Mouse (Mus musculus) embryonic facial prominence, embryonic 10.5 days (tissue): ENCODE data around the gene Eef1a1. TPM values are rescaled to one million over a fixed set of nuclear protein-coding genes. Genes with fewer than 3 reads are reported as not detected.
"Not testable (repeated sequence)": the region's sequence is repeated elsewhere in the genome, so short reads cannot be mapped to it uniquely, and the experiment has no call there.

ENCODE experiments used
- DNase-seq: peaks from one replicate; pipeline ENCODE4 v3.0.0-alpha.2; 2017; ENCODE audit warnings: low spot score
- H3K27ac ChIP-seq: fragments of 300-500 bp; sonication (generic); replicated peaks from 2 replicates; pipeline ENCODE4 v1.5.1; 2016; ENCODE audit warnings: mild to moderate bottlenecking
- H3K27me3 ChIP-seq: fragments of 300-500 bp; sonication (generic); replicated peaks from 2 replicates; pipeline ENCODE4 v1.6.1; 2016; ENCODE audit warnings: low read depth, mild to moderate bottlenecking; ENCODE audit not compliant: poor library complexity, severe bottlenecking
- H3K36me3 ChIP-seq: fragments of 300-500 bp; sonication (generic); replicated peaks from 2 replicates; pipeline ENCODE4 v1.6.1; 2016; ENCODE audit warnings: mild to moderate bottlenecking, moderate library complexity
- H3K4me1 ChIP-seq: fragments of 300-500 bp; sonication (generic); 2 replicates; pipeline ENCODE4 v1.6.1; 2016
- H3K4me3 ChIP-seq: fragments of 300-500 bp; sonication (generic); 2 replicates; pipeline ENCODE4 v1.5.1; 2016; ENCODE audit warnings: mild to moderate bottlenecking, moderate library complexity
- H3K9me3 ChIP-seq: fragments of 300-500 bp; sonication (generic); 2 replicates; pipeline ENCODE4 v1.6.1; 2016; ENCODE audit warnings: mild to moderate bottlenecking
- WGBS: fragments of 180-500 bp; shearing (Covaris S2); methylation state at CpG from one replicate; pipeline ENCODE4 v1.1.7; 2016; 5-methylcytosine and 5-hydroxymethylcytosine counted together
- polyA plus RNA-seq: library from polyadenylated mRNA; unstranded; fragments of >200 nt; fragmentation: Nextera tagmentation; extraction: Ambion mirVana; gene quantifications from 2 replicates; pipeline ENCODE4 v1.2.1, GENCODE M21; 2016

Eef1a1 gene
- polyA plus RNA-seq, 1 experiment from 2014 or later = 3,838 TPM

DNA sequence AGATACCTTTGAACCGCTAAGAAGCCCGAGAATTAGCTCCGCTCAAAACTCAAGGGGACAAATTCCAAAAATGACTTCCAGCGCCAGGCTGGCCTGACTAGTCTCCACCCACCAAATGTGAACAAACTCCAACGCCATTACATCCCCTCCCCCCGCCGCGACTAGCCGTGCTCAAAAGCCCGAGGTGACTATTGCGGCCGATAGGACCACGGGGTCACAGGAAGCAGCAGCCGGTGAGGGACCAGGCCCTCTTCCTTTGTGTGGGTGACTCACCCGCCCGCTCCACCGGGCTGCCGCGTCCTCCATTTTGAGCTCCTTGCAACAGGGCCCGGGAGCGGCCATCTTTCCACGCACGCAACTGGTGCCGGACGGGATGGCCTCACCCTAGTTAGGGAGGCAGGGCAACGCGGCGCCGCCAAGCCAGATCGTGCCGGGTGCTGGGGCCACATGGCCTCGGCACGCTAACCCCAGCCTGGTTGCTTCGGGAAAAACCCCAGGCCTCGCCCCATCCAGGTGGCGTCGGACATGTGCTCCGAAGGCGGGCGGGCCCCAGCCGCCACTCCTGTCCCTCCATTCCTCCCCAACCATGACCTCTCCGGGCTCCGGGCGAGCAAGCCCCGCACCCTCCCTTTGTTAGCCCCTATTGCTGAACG is 8.1 kb downstream of the Eef1a1 start:
- under 1% methylated on average over 46 of the region's 46 CpGs for WGBS
- DNase-seq = peak; percentile 84
- Histone ChIP-seq H3K4me3 (peak overlapping the region; percentile 78), H3K36me3 (peaks cover 48% of the 10 kb centered on the region), H3K27ac (peak overlapping the region; percentile 96), H3K27me3 (no peaks in the 10 kb centered on the region), H3K4me1 (peaks cover 17% of the 10 kb centered on the region), H3K9me3 (no peaks in the 10 kb centered on the region)

DNA sequence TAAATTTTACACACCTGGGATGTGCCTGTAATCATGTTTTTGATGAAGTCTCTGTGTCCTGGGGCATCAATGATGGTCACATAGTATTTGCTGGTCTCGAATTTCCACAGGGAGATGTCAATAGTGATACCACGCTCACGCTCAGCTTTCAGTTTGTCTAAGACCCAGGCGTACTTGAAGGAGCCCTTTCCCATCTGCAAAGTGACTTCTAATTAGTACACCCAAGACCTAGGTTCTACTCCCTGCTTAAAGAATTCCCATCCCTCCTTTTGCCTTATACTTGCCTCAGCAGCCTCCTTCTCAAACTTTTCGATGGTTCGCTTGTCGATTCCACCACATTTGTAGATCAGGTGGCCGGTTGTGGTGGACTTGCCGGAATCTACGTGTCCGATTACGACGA is 8.7 kb downstream of the Eef1a1 start:
- not testable (repeated sequence) for H3K27me3 ChIP-seq, H3K9me3 ChIP-seq, DNase-seq
- peak overlapping the region; percentile 78 for H3K4me3 ChIP-seq
- under 1% methylated on average over 13 of the region's 13 CpGs for WGBS
- peak overlapping the region; percentile 96 for H3K27ac ChIP-seq
- peaks cover 52% of the 10 kb centered on the region for H3K36me3 ChIP-seq
- H3K4me1 ChIP-seq = peaks cover 17% of the 10 kb centered on the region

- Histone ChIP-seq H3K36me3 (peaks cover 55% of the 10 kb centered on the region), H3K4me3 (peak overlapping the region; percentile 78), H3K4me1 (peaks cover 17% of the 10 kb centered on the region)
- H3K9me3 ChIP-seq, H3K27me3 ChIP-seq, DNase-seq, H3K27ac ChIP-seq: not testable (repeated sequence)
- 33% methylated on average over 8 of the region's 8 CpGs for WGBS
These were observed 9.6 kb downstream of the Eef1a1 start for GRCm38 (mm10) chr9:78479308-78479707.

- Histone ChIP-seq H3K4me1 (peaks cover 17% of the 10 kb centered on the region), H3K4me3 (peak overlapping the region; percentile 26; the same call in 1 of the 2 replicates), H3K36me3 (peaks cover 67% of the 10 kb centered on the region)
- H3K27ac ChIP-seq, H3K27me3 ChIP-seq, DNase-seq, H3K9me3 ChIP-seq: not testable (repeated sequence)
- WGBS = 46% methylated on average over 1 of the region's 1 CpGs
These were observed 10.8 kb downstream of the Eef1a1 start for GRCm38 (mm10) chr9:78478009-78478605.

- no peaks in the 10 kb centered on the region for H3K9me3 ChIP-seq
- DNase-seq = peak; percentile 28
- peaks cover 11% of the 10 kb centered on the region for H3K4me1 ChIP-seq
- H3K36me3 ChIP-seq = peaks cover 76% of the 10 kb centered on the region
- no peak overlapping the region; the same call in 1 of the 2 replicates for H3K27ac ChIP-seq
- no peaks in the 10 kb centered on the region for H3K27me3 ChIP-seq
- no peak overlapping the region for H3K4me3 ChIP-seq
- 2% methylated on average over 5 of the region's 5 CpGs for WGBS
These were observed 11.9 kb downstream of the Eef1a1 start for GRCm38 (mm10) chr9:78477021-78477551.

- peaks cover 11% of the 10 kb centered on the region for H3K4me1 ChIP-seq
- H3K27ac ChIP-seq = no peak overlapping the region; the same call in 1 of the 2 replicates
- H3K27me3 ChIP-seq = no peaks in the 10 kb centered on the region
- no peaks in the 10 kb centered on the region for H3K9me3 ChIP-seq
- peaks cover 81% of the 10 kb centered on the region for H3K36me3 ChIP-seq
- 4% methylated on average over 1 of the region's 1 CpGs for WGBS
- no peak overlapping the region for H3K4me3 ChIP-seq
- peak; percentile 47 for DNase-seq
These were observed 12.4 kb downstream of the Eef1a1 start for GRCm38 (mm10) chr9:78476531-78477020.

- Histone ChIP-seq H3K27ac (no peak overlapping the region), H3K36me3 (peaks cover 84% of the 10 kb centered on the region), H3K9me3 (no peaks in the 10 kb centered on the region), H3K4me1 (peaks cover 11% of the 10 kb centered on the region), H3K4me3 (no peak overlapping the region), H3K27me3 (no peaks in the 10 kb centered on the region)
- DNase-seq = peak; percentile 18
- 90% methylated on average over 4 of the region's 4 CpGs for WGBS
These were observed 13.1 kb downstream of the Eef1a1 start for GRCm38 (mm10) chr9:78475873-78476272.

DNA sequence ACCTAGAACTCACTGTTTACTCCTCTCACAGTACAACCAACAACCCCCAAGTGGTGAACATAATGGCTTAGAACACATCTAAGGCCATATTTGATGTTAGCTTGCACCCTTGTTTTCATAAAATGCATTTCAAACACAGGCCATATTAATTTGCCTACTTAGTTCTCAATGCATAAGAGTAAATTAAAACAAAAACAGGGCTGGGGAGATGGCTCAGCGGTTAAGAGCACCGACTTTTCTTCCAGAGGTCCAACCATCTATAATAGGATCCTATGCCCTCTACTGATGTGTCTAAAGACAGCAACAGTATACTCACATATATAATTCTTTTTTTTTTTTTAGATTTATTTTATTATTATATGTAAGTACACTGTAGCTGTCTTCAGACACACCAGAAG is 13.6 kb downstream of the Eef1a1 start:
- no peak overlapping the region for H3K4me3 ChIP-seq
- 94% methylated on average over 2 of the region's 2 CpGs for WGBS
- no peak for DNase-seq
- H3K27me3 ChIP-seq = no peaks in the 10 kb centered on the region
- peaks cover 11% of the 10 kb centered on the region for H3K4me1 ChIP-seq
- H3K9me3 ChIP-seq = no peaks in the 10 kb centered on the region
- H3K36me3 ChIP-seq = peaks cover 84% of the 10 kb centered on the region
- no peak overlapping the region for H3K27ac ChIP-seq

GRCm38 (mm10) chr9:78474771-78475382 is 14.1 kb downstream of the Eef1a1 start:
- peaks cover 11% of the 10 kb centered on the region for H3K4me1 ChIP-seq
- peaks cover 84% of the 10 kb centered on the region for H3K36me3 ChIP-seq
- 91% methylated on average over 5 of the region's 5 CpGs for WGBS

DNA sequence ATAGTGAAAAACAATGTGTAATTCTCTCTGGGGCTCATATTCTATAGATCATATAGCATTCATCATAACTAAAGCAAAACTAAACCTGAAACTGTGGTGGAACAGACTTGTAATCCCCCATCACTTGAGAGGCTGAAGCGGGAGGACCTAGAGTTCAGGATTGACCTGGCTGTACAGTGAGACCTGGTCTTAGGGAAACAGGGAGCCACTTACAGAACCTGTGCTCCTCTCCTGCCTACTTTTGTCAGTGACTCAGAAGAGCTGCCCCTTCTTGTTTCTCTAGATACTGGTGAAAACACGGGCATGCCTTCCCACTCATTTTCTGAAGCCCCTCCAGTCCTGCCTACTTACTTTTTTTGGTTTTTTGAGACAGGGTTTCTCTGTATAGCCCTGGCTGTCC is 14.7 kb downstream of the Eef1a1 start:
- Histone ChIP-seq H3K27ac (no peak overlapping the region), H3K36me3 (peaks cover 85% of the 10 kb centered on the region), H3K9me3 (no peaks in the 10 kb centered on the region), H3K4me1 (peaks cover 6% of the 10 kb centered on the region), H3K4me3 (no peak overlapping the region), H3K27me3 (no peaks in the 10 kb centered on the region)
- 79% methylated on average over 2 of the region's 2 CpGs for WGBS
- DNase-seq = no peak

More at GRCm38 (mm10) chr9:78474771-78475382, 14.1 kb downstream of the Eef1a1 start:
- DNase-seq = no peak
- no peaks in the 10 kb centered on the region for H3K9me3 ChIP-seq
- no peak overlapping the region for H3K27ac ChIP-seq
- no peaks in the 10 kb centered on the region for H3K27me3 ChIP-seq
- H3K4me3 ChIP-seq = no peak overlapping the region

- Histone ChIP-seq H3K4me1 (no peaks in the 10 kb centered on the region), H3K36me3 (peaks cover 85% of the 10 kb centered on the region), H3K9me3 (no peaks in the 10 kb centered on the region), H3K27ac (no peak overlapping the region), H3K4me3 (no peak overlapping the region), H3K27me3 (no peaks in the 10 kb centered on the region)
- WGBS = 89% methylated on average over 8 of the region's 8 CpGs
- DNase-seq = no peak
These were observed 15.4 kb downstream of the Eef1a1 start for GRCm38 (mm10) chr9:78473588-78473987.

DNA sequence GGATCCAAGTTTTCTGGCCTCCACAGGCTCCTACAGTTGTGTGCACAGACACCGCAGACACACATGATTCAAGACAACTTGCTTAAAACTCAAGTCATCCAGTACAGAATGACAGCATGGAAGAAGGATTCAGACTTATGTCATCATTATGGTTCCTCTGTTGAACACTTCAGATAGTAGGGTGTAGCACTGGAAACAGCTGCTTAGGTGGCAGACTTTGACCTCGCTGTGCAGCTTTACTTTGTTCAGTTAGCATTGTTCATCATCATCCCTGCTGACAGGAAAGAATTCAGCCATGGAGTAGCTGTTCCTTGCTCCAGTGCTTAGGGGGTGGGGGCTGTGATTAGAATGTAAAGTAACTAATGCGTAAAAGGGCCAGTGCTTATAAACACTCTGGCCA is 23.2 kb downstream of the Eef1a1 start:
- 94% methylated on average over 3 of the region's 3 CpGs for whole genome bisulfite sequencing
- Histone ChIP-seq H3K4me3 (no peak overlapping the region), H3K27ac (no peak overlapping the region), H3K4me1 (no peaks in the 10 kb centered on the region), H3K9me3 (no peaks in the 10 kb centered on the region), H3K36me3 (peaks cover 98% of the 10 kb centered on the region), H3K27me3 (no peaks in the 10 kb centered on the region)
- no peak for DNase-seq
